Mouse (Mus musculus) midbrain, embryonic 14.5 days (tissue): Measurements from ENCODE around the gene Szrd1. TPM values are rescaled to one million over a fixed set of nuclear protein-coding genes. Genes with fewer than 3 reads are reported as not detected.

Source experiments
- ATAC-seq: fragments of 200-750 bp; cut with Nextera tagmentation; 2 replicates; pipeline ENCODE4 v1.8.0; 2017; ENCODE audit warnings: moderate number of reproducible peaks, moderate library complexity; ENCODE audit not compliant: low FRiP score, low TSS enrichment
- DNase-seq: peaks from one replicate; pipeline ENCODE4 v3.0.0-alpha.2; 2015
- H3K27ac ChIP-seq: fragments of 300-500 bp; sonication (generic); replicated peaks from 2 replicates; pipeline ENCODE4 v1.5.1; 2014; ENCODE audit warnings: mild to moderate bottlenecking, low read depth, low read length, moderate library complexity
- H3K27me3 ChIP-seq: fragments of 300-500 bp; sonication (generic); 2 replicates; pipeline ENCODE4 v1.6.1; 2014; ENCODE audit warnings: low read length, control low read depth, mixed read lengths; ENCODE audit not compliant: control insufficient read depth, insufficient read depth
- H3K36me3 ChIP-seq: fragments of 300-500 bp; sonication (generic); 2 replicates; pipeline ENCODE4 v1.6.1; 2014; ENCODE audit warnings: low read length, control low read depth; ENCODE audit not compliant: control insufficient read depth, insufficient read depth
- H3K4me1 ChIP-seq: fragments of 300-500 bp; sonication (generic); 2 replicates; pipeline ENCODE4 v1.6.1; 2014; ENCODE audit warnings: mild to moderate bottlenecking, antibody characterized with exemption, low read length, control low read depth; ENCODE audit not compliant: control insufficient read depth, insufficient read depth
- H3K4me2 ChIP-seq: fragments of 300-500 bp; sonication (generic); 2 replicates; pipeline ENCODE4 v1.6.1; 2014; ENCODE audit warnings: mild to moderate bottlenecking, low read length, moderate library complexity
- H3K4me3 ChIP-seq: fragments of 300-500 bp; sonication (generic); replicated peaks from 2 replicates; pipeline ENCODE4 v1.5.1; 2014; ENCODE audit warnings: low read depth, low read length
- H3K9ac ChIP-seq: fragments of 300-500 bp; sonication (generic); replicated peaks from 2 replicates; pipeline ENCODE4 v1.6.1; 2014; ENCODE audit warnings: mild to moderate bottlenecking, low read length, moderate library complexity
- H3K9me3 ChIP-seq: fragments of 300-500 bp; sonication (generic); 2 replicates; pipeline ENCODE4 v1.6.1; 2016; ENCODE audit warnings: low read length, control low read depth, mixed read lengths; ENCODE audit not compliant: control insufficient read depth
- WGBS: fragments of 180-500 bp; shearing (Covaris S2); extraction: QIAGEN DNeasy Blood & Tissue Kit; methylation state at CpG from one replicate; pipeline ENCODE4 v1.1.7; 2014; 5-methylcytosine and 5-hydroxymethylcytosine counted together
- polyA plus RNA-seq: library from polyadenylated mRNA; unstranded; fragments of >200 nt; fragmentation: Nextera tagmentation; extraction: Ambion mirVana; gene quantifications from 2 replicates; pipeline ENCODE4 v1.2.1, GENCODE M21; 2014

Szrd1 gene
- polyA plus RNA-seq, 1 experiment from 2014 or later = 17.1 TPM

GRCm38 (mm10) chr4:141113831-141114230 lies 25.7 kb downstream of the Szrd1 start:
- Histone ChIP-seq H3K4me3 (no peak overlapping the region), H3K27ac (no peak overlapping the region), H3K27me3 (no peaks in the 10 kb centered on the region), H3K4me1 (no peaks in the 10 kb centered on the region), H3K36me3 (peaks cover 62% of the 10 kb centered on the region), H3K9ac (no peak overlapping the region), H3K9me3 (no peaks in the 10 kb centered on the region), H3K4me2 (no peak overlapping the region)
- WGBS = 74% methylated on average over 7 of the region's 7 CpGs
- no peak for DNase-seq
- peak; percentile 37; the same call in 1 of the 2 replicates for ATAC-seq

DNA sequence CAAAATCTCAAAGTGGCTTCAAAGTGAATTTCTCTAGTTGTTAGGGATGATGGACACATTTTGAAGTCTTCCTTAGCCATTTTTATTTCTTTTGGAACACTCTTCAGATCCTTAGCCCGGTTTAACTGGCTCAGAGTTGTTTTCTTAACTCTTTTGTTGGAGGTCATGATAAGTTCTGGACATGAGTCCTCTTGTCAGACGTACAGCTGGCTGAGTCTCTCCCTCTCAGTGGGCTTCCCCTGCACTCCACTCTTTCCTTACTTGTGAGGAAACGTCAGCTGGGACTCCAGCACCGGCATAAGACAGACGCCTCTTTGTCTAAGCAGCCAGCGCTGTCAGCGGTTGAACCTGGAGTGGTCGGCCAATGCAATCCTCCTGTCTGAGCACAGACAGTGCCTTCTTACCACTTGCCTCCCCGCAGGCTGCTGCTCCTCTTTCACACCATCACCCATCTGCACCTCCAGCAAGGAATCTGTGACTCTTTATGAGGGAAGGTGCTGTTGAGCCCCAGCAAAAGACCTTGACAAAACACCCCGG lies 31.3 kb downstream of the Szrd1 start:
- no peaks in the 10 kb centered on the region for H3K4me1 ChIP-seq
- DNase-seq (no peak), ATAC-seq (no peak)
- H3K4me2 ChIP-seq = no peak overlapping the region
- H3K27me3 ChIP-seq = no peaks in the 10 kb centered on the region
- H3K27ac ChIP-seq = no peak overlapping the region
- no peak overlapping the region for H3K9ac ChIP-seq
- no peak overlapping the region for H3K4me3 ChIP-seq
- WGBS = 55% methylated on average over 10 of the region's 10 CpGs
- H3K36me3 ChIP-seq = peaks cover 17% of the 10 kb centered on the region; the same call in 1 of the 2 replicates
- no peaks in the 10 kb centered on the region for H3K9me3 ChIP-seq

GRCm38 (mm10) chr4:141106526-141107183 lies 32.9 kb downstream of the Szrd1 start:
- H3K4me2 ChIP-seq = no peak overlapping the region
- peaks cover 10% of the 10 kb centered on the region; the same call in 1 of the 2 replicates for H3K36me3 ChIP-seq
- H3K4me3 ChIP-seq = no peak overlapping the region
- no peaks in the 10 kb centered on the region for H3K27me3 ChIP-seq
- H3K9ac ChIP-seq = no peak overlapping the region
- ATAC-seq = no peak
- no peaks in the 10 kb centered on the region for H3K9me3 ChIP-seq
- 81% methylated on average over 16 of the region's 16 CpGs for WGBS
- no peaks in the 10 kb centered on the region for H3K4me1 ChIP-seq
- DNase-seq = no peak
- no peak overlapping the region for H3K27ac ChIP-seq

DNA sequence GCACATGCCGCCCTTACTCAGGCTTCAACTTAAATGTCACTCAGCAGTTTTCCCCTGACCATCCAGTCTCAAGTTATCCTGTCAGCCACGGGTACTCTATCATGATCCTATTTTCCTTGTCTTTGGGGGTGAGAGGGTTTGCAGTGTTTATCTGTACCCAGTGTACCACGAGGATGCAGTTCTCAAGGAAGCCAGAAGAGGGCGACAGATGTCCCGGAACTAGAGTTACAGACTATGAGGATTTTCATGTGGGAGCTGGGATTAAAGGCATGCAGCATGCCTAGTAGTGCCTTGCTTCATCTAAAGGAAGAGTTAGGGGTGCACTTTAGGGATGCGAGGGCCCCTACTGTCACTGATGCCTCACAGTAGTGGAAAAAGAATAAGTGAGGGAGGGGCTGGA lies 37.7 kb downstream of the Szrd1 start:
- no peak overlapping the region for H3K4me2 ChIP-seq
- WGBS = 63% methylated on average over 6 of the region's 6 CpGs

DNA sequence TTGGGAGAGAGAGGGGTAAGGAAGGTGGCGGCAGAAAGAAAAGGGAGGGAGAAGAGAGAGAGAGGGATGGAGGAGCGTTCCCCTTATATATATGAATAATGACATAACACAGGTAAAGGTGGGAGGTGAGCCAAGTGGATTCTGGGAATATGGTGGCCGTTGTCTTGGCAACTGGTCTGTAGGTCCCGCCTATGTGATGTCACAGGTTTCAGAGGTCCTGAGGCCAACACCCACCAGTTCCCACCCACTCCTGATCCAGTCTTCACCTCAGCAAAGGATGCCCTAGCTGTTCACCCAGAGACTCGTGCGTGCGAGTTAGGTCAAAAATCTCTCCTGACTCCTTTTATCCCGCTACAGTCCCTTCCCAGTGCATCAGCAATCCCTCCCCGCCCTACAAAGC lies 38.3 kb downstream of the Szrd1 start:
- H3K4me2 ChIP-seq = no peak overlapping the region
- no peaks in the 10 kb centered on the region for H3K4me1 ChIP-seq
- no peak overlapping the region for H3K27ac ChIP-seq
- no peak overlapping the region for H3K4me3 ChIP-seq
- H3K9ac ChIP-seq = no peak overlapping the region
- H3K9me3 ChIP-seq = no peaks in the 10 kb centered on the region
- H3K27me3 ChIP-seq = no peaks in the 10 kb centered on the region
- no peak for ATAC-seq
- no peaks in the 10 kb centered on the region for H3K36me3 ChIP-seq
- DNase-seq = no peak
- WGBS = 92% methylated on average over 9 of the region's 9 CpGs

More for the DNA sequence above, 37.7 kb downstream of the Szrd1 start:
- Histone ChIP-seq H3K9me3 (no peaks in the 10 kb centered on the region), H3K27ac (no peak overlapping the region), H3K36me3 (no peaks in the 10 kb centered on the region), H3K4me1 (no peaks in the 10 kb centered on the region), H3K4me3 (no peak overlapping the region), H3K27me3 (no peaks in the 10 kb centered on the region), H3K9ac (no peak overlapping the region)
- no peak for ATAC-seq
- DNase-seq = no peak

GRCm38 (mm10) chr4:141099956-141100355 lies 39.6 kb downstream of the Szrd1 start:
- Histone ChIP-seq H3K4me3 (no peak overlapping the region), H3K36me3 (no peaks in the 10 kb centered on the region), H3K4me2 (no peak overlapping the region), H3K4me1 (no peaks in the 10 kb centered on the region), H3K27me3 (no peaks in the 10 kb centered on the region), H3K9me3 (no peaks in the 10 kb centered on the region), H3K9ac (no peak overlapping the region), H3K27ac (no peak overlapping the region)
- ATAC-seq (no peak), DNase-seq (no peak)
- WGBS = 83% methylated on average over 5 of the region's 5 CpGs

GRCm38 (mm10) chr4:141098935-141099334 lies 40.6 kb downstream of the Szrd1 start:
- WGBS = 78% methylated on average over 4 of the region's 4 CpGs
- no peak for ATAC-seq
- no peak overlapping the region for H3K4me2 ChIP-seq

DNA sequence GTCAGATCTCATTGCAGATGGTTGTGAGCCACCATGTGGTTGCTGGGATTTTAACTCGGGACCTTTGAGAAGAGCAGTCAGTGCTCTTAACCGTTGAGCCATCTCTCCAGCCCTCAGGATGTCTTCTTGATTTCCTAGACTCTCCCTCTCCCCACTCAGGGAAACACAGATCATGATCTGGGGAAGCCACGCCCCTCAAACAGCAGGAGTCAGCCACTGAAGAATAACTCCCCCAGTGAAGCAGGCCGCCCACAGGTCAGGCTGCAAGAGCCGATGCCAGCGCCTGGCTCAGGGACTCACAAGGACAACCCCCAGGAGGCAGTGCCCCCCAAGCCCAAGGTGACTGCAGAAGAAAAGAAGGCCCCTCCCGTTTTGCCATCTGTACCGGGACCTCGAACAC lies 42.9 kb downstream of the Szrd1 start:
- no peak overlapping the region for H3K4me3 ChIP-seq
- H3K36me3 ChIP-seq = no peaks in the 10 kb centered on the region
- H3K27ac ChIP-seq = no peak overlapping the region
- no peaks in the 10 kb centered on the region for H3K27me3 ChIP-seq
- no peak for DNase-seq
- H3K9ac ChIP-seq = no peak overlapping the region
- ATAC-seq = no peak
- no peak overlapping the region for H3K4me2 ChIP-seq
- 10% methylated on average over 9 of the region's 9 CpGs for WGBS
- no peaks in the 10 kb centered on the region for H3K4me1 ChIP-seq
- no peaks in the 10 kb centered on the region for H3K9me3 ChIP-seq

More at GRCm38 (mm10) chr4:141098935-141099334, 40.6 kb downstream of the Szrd1 start:
- H3K27me3 ChIP-seq = no peaks in the 10 kb centered on the region
- no peak overlapping the region for H3K9ac ChIP-seq
- no peaks in the 10 kb centered on the region for H3K9me3 ChIP-seq
- H3K36me3 ChIP-seq = no peaks in the 10 kb centered on the region
- no peaks in the 10 kb centered on the region for H3K4me1 ChIP-seq
- DNase-seq = no peak
- H3K4me3 ChIP-seq = no peak overlapping the region
- H3K27ac ChIP-seq = no peak overlapping the region

DNA sequence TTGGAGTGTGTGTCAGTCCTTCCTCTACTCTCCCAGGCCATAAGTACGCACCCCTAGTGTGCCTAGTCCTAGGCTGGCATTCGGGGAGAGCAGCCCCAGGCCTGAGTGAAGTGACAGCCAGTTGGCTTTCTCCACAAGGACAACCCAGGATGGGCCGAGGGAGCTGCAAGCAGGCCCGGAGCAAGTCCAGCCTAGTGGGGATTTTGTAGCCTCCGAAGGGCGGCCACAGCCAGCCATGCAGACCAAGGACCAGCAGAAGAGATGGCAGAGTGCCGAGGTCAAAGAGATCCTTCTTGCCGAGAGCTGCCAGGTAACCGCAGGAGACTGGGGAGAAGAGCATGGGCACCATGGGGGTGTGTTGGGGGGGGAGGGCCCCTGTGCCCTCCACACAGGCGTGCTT lies 44.6 kb downstream of the Szrd1 start:
- Histone ChIP-seq H3K4me3 (no peak overlapping the region), H3K27ac (no peak overlapping the region), H3K9ac (no peak overlapping the region), H3K9me3 (no peaks in the 10 kb centered on the region), H3K4me2 (no peak overlapping the region), H3K4me1 (no peaks in the 10 kb centered on the region), H3K27me3 (no peaks in the 10 kb centered on the region), H3K36me3 (no peaks in the 10 kb centered on the region)
- WGBS = 75% methylated on average over 10 of the region's 10 CpGs
- no peak for DNase-seq
- ATAC-seq = no peak
